Mouse (Mus musculus) olfactory bulb, adult 2 months (tissue): ENCODE measurements at regions not wholly inside any gene's neighbourhood (a gene's known extent, or its start where the extent isn't known, plus 50 kb on each side); places are given as distances from the start of the nearest gene placed in this dataset.

Experiments
- CTCF ChIP-seq: fragments of 200-500 bp; IDR thresholded peaks from 2 replicates; pipeline ENCODE4 v1.5.1; 2012; ENCODE audit warnings: low read depth, mild to moderate bottlenecking, low read length, moderate library complexity; ENCODE audit not compliant: insufficient read depth
- POLR2A ChIP-seq: fragments of 200-500 bp; IDR thresholded peaks from 2 replicates; pipeline ENCODE4 v1.6.1; 2012; ENCODE audit warnings: mild to moderate bottlenecking, low read depth, low read length, moderate library complexity; ENCODE audit not compliant: insufficient read depth

DNA sequence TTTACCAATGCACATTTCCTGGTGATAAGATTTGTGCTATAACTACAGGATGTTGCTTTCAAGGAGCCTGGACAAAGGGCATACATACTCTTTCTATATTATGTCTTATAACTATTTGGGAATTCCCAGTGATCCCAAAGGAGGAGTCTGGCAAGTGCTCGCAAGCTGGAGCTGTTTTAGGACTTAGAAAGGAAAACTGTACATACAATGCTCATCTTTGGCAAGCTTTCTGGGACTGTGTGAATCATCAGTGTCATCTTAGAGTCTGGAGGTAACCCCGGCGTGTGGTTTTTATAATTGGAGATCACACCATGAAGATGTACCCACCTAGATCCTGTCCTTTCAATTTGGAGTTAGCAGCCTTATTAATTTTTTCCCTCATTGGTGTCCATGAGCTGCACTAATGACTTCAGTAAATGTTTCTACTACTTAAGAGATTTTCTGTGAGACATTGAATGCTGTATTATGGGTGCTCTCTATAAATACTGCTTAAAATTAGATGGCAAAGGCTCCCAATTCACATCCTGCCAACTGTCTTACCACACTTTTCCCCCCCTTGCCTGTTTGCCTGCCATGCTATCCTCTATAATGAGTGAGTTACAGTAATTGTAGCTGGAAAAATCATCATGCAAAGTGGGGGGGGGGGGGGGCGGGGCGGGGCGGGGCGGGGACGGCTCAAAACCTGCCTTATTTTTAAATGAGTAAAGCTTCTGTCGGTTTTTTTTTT, 2011.9 kb downstream of the A830018L16Rik start:
- TF ChIP-seq POLR2A (no peak), CTCF (no peak)
